Mouse (Mus musculus) CD4-positive, CD25-positive, alpha-beta regulatory T cell, adult 9 weeks (primary cell): ENCODE results near the gene Cep19. TPM values are rescaled to one million over a fixed set of nuclear protein-coding genes. Genes with fewer than 3 reads are reported as not detected.

ENCODE experiments used
- polyA plus RNA-seq: library from polyadenylated mRNA; unstranded; fragments of 100-300 nt; shearing (Covaris generic); gene quantifications from one replicate; pipeline ENCODE4 v1.2.1, GENCODE M21; 2017

Gene Cep19
- polyA plus RNA-seq = 44.3 TPM

GRCm38 (mm10) chr16:32099638-32100150 is at the start of gene Cep19, which contains the start of gene Pigx:
Gene Cep19 (plus strand): TSS chr16:32099800.
Gene Pigx (minus strand): TSS chr16:32099740.

DNA sequence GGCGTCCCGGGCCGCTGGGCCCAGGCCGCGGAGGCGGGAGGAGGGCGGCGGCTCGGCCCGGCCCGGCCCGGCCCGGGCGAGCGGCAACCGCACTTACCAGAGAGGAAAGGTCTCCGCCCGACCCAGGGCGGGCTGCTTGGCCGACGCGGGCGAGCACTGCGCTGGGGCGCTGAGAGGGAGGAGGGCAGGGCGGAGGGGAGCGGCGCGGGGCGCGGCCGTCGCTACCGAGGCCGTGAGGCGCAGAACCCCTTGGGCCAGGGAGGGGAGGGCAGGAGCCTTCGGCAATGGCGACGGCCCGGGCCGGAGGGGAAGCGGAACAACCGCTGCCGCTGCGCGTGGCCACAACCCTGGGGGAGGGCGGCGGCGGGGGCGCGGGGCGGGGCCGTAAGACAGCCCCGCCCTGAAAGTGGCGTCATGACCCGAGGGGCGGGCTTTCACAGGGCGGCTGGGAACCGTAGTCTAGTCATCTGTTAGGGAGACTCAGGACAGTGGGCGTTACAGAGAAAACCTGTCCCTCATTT is 20.5 kb upstream of the Cep19 start, which contains the start of gene Pak2:
Gene Pak2, minus strand, starts transcription at position 352 of the 521 bp plus-strand sequence.

Other genes with a start within 250 kb of the Cep19 start
- not detected for gene Meltf, start 221.0 kb upstream of the Cep19 start, polyA plus RNA-seq
- 0.82 TPM for gene Pigz, start 165.9 kb upstream of the Cep19 start, polyA plus RNA-seq
- gene 0610012G03Rik, start 151.3 kb upstream of the Cep19 start, polyA plus RNA-seq = 3.3 TPM
- 50.6 TPM for gene Ncbp2, start 151.3 kb upstream of the Cep19 start, polyA plus RNA-seq
- 13.9 TPM for gene Senp5, start 96.5 kb upstream of the Cep19 start, polyA plus RNA-seq
- gene Pak2, start 20.5 kb upstream of the Cep19 start, polyA plus RNA-seq = 58.9 TPM
- 91.0 TPM for gene Pigx, start 60 bp upstream of the Cep19 start, polyA plus RNA-seq
- 120 TPM for gene Nrros, start 65.8 kb downstream of the Cep19 start, polyA plus RNA-seq
- gene Bex6, start 80.0 kb downstream of the Cep19 start, polyA plus RNA-seq = not detected
- 2.5 TPM for gene Fbxo45, start 147.4 kb downstream of the Cep19 start, polyA plus RNA-seq
- 25.0 TPM for gene Wdr53, start 147.4 kb downstream of the Cep19 start, polyA plus RNA-seq
- not detected for gene Smco1, start 171.7 kb downstream of the Cep19 start, polyA plus RNA-seq
- gene Rnf168, start 177.7 kb downstream of the Cep19 start, polyA plus RNA-seq = 12.3 TPM
- 33.3 TPM for gene Ubxn7, start 232.5 kb downstream of the Cep19 start, polyA plus RNA-seq